Mouse (Mus musculus): ENCODE measurements around the gene Atp2a2.

DNA sequence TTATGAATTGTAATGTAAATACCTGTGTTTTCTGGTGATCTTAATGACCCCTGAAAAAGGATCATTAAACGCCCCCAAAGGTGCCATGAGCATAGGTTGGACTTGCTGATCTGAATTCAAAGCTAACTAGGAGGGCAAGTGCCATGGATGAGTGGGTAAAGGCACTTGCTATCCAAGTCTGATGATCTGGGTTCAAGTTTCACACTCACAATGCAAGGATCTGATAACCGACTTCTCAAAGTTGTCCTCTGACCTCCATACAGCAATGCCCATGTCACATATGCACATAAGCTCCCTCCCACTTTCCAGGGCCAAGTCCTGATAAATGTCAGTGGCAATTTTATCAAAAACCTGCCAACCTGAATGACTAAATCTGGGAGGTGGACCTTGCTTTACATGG is 9.0 kb downstream of the Atp2a2 start:
- TF ChIP-seq POLR2A (IDR thresholded peaks at IDR 0.05; ENCODE audit: borderline replicate concordance, insufficient read depth, low read length), result no peak
- no peak for TF ChIP-seq CTCF (IDR thresholded peaks at IDR 0.05; ENCODE audit: borderline replicate concordance, insufficient read depth, low read depth, low read length)
